Mouse (Mus musculus) heart, postnatal 4 days (tissue): ENCODE measurements around the gene Kif26a. TPM values are rescaled to one million over a fixed set of nuclear protein-coding genes. Genes with fewer than 3 reads are reported as not detected.

Source experiments
- DNase-seq: peaks from one replicate; pipeline ENCODE4 v3.0.0; 2021
- total RNA-seq, 2 experiments: library from RNA; stranded (reverse); gene quantifications; 2 replicates each; pipeline ENCODE4 v1.2.3; 2021

Kif26a gene
- total RNA-seq, 2 experiments from 2014 or later, result 29.0 to 32.5 TPM

DNA sequence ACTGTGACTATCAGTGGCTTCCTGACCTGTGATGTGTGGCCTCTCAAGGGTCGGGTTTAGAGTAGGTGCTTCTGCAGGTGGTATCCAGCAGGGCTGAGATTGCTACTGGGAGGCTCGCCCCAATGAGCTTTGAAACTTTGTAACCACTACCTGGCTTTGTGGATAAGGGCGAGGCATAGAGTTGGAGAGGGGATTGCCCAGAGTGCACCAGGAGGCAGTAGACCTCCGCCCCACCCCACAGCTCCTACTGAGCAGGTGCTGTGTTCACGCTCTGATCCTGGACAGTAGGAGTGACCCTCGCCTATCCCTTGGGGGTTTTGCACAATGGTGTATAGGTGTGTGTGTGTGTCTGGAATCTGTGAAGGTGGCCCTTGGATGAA is 18.8 kb downstream of the Kif26a start:
- DNase-seq, result no peak

GRCm38 (mm10) chr12:112169240-112169639 is 23.2 kb downstream of the Kif26a start:
- DNase-seq, result peak; percentile 75

GRCm38 (mm10) chr12:112170671-112171574 is 24.9 kb downstream of the Kif26a start:
- no peak for DNase-seq

- DNase-seq, result no peak
These were observed 25.6 kb downstream of the Kif26a start for GRCm38 (mm10) chr12:112171657-112172056.

DNA sequence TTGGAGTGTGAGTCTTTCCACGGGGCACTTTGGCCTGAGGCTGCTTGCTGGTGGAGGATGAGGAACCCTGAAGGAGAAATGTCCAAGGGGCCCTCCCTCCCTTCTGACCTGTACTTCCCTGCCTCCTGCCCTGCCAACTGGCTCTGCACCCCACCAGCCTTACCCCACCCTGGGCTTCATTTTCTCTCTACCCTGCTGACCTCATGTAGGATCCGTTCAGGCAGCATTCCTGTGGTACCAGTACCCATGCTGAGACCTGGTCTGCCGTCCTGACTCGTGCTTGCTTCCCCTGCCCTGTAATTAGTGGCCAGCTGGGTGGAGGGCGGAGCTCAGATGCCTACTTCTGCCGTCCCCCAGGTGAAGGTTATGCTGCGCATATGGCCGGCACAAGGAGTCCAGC is 26.2 kb downstream of the Kif26a start:
- DNase-seq, result no peak

- DNase-seq, result no peak
These were observed 31.7 kb downstream of the Kif26a start for GRCm38 (mm10) chr12:112177679-112178078.

DNA sequence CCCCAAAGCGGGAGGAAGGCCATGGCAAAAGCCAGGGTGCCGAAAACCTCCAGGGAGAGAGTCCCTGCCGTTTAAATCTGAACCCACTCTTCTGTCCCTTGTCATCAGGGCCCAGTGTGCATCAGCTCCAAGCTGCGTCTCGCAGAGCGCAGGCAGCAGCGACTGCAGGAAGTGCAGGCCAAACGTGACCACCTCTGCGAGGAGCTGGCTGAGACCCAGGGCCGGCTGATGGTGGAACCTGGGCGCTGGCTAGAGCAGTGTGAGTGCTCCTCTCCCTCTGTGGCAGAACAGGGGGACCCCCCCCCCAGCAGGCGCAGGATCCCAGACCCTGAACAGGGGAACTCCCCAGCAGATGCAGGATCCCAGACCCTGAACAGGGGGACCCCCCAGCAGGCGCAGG is 33.7 kb downstream of the Kif26a start:
- DNase-seq, result no peak

- DNase-seq, result no peak
These were observed 36.1 kb downstream of the Kif26a start for GRCm38 (mm10) chr12:112181921-112182608.

DNA sequence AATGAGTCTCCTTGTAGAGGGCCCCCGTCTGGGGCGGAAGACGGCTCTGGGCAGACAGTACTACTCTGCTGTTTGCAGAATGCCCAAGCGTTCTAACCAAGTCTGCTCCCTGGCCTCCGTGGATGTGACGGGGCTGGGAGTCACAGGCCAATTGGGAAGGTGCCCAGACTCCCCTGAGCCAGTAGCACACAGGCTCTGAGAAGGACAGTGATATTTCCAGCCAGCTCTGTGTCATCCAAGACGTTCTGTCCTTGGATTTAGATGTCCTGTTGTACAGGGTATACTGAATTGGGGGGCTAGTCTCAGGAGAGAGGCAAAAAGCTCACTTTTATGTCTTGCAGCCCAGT is 36.6 kb downstream of the Kif26a start:
- peak; percentile 57 for DNase-seq

DNA sequence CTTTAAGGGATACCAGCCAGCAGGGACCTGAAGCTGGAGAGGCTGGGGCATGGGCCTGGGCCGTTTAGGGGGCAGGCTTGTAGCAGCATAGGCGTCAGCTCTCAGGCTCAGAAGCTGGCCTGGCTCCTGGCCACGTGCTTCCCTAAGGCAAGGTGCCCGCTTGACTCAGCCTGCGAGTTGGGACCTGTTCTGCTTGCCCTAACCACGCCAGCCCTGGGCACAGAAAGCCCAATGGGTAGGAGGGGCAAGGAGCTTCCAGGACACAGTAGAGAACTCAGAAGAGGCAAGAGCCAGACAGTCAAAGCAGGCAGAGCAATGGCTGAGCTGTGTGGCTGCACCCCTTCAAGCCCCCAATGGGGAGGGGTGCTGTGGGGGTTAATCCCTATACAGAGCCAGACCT is 37.7 kb downstream of the Kif26a start:
- DNase-seq, result peak; percentile 49

GRCm38 (mm10) chr12:112184390-112184789 is 38.4 kb downstream of the Kif26a start:
- peak; percentile 80 for DNase-seq

- no peak for DNase-seq
These were observed 40.9 kb downstream of the Kif26a start for GRCm38 (mm10) chr12:112186899-112187298.

- no peak for DNase-seq
These were observed 45.7 kb downstream of the Kif26a start for GRCm38 (mm10) chr12:112191753-112192152.

GRCm38 (mm10) chr12:112195019-112195418 is 49.0 kb downstream of the Kif26a start:
- DNase-seq, result no peak

DNA sequence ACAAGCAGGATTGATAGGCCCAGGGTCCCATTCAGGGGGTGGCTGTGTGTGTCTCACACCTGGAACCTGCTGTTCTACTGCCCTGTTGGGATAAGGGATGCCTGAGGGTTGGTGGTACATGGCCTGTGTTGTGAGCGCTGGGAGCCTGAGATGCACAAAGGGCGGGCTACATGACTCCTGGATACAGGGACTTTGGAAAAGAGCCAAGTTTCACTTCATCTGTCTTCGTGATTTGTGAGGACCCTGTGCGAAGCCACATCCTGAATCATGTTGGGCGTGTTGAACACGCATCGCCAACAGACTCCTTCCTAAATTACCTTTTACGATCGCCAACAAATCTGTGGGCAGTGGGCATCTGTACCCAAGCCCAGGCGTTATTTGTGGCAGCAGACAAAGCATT is 50.6 kb downstream of the Kif26a start:
- no peak for DNase-seq

GRCm38 (mm10) chr12:112199363-112199762 is 53.4 kb downstream of the Kif26a start:
- DNase-seq, result no peak

DNA sequence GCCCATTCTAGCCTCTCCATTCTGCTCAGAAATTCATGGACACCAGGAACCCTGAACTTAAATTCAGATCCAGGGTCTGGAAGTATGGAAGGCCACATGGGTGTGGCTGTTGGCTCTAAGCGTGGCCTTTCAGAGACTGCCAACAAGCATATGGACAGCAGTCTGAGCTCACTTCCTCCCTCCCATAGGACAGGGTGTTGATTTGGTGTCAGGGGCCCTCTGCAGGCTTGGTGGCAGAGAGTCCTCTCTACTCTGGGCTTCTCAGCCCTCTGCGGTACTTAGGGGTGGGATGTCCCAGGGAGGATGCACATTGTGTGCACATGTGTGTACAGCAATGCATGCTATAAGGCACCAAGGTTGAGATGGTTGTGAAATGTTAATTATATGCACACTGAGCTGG is 54.0 kb downstream of the Kif26a start:
- DNase-seq, result peak; percentile 34

DNA sequence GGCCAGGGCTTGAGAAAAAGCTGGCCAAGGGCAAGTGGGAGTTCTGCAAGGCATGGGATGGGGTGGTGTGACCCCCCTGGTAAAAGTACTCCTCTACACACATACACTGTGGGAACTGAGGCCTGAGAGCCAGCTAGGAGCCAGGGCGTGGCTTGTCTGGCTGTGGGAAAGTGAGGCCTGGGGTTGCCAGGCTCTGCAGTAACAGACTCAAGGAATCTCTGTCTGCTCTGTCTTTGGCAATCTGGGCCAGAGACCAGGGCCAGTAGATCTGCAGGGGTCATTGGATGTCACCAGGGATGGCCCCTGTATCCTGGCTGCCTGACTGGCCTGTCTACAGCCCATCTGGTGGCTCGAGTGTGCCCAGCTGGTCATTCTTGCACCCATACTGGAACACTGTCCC is 61.2 kb downstream of the Kif26a start:
- no peak for DNase-seq

GRCm38 (mm10) chr12:112207734-112208133 is 61.7 kb downstream of the Kif26a start:
- DNase-seq, result no peak

- no peak for DNase-seq
These were observed 64.6 kb downstream of the Kif26a start for GRCm38 (mm10) chr12:112210622-112211021.

- DNase-seq, result no peak
These were observed 68.4 kb downstream of the Kif26a start for GRCm38 (mm10) chr12:112214441-112214857.

DNA sequence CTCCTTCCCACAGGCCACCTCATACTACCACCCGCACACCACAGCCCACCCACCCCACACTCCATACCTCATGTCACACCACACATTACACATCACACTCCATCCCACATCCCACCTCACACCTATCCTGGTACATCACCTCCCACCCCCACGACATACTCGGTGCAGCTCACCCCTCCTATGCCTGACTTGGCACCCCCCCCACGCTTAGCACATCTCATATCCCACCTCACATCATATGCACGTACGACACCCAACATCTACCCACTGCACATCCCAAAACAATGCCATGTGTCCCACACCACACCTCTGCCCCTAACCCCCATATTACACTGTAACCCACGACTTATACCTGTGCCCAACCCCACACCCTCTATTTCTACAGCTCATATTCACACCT is 69.5 kb downstream of the Kif26a start:
- DNase-seq, result no peak

DNA sequence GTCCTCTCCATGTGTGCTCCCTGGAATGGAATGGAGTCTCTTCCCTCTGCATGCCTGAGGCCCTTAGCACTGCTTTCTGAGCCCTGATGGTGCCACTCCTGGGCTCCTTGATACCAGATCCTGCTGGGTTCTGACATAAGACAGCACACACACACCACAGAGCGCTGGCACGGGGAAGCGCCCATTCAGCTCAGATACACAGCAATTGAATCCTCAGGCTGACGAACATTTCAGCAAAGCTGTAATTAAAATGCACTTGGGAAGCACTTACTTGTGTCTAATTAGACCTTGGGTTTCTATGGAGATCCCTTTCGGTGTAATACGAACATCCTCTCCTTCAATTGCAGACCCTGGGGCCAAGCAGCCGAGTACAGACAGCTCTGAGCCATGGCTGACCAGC is 71.0 kb downstream of the Kif26a start:
- DNase-seq, result no peak

GRCm38 (mm10) chr12:112217681-112218080 is 71.7 kb downstream of the Kif26a start:
- no peak for DNase-seq
